Mouse (Mus musculus) spleen, adult 2 months (tissue): ENCODE data around the gene Vmn1r191.

Experiments
- CTCF ChIP-seq: fragments of 200-500 bp; IDR thresholded peaks from 2 replicates; pipeline ENCODE4 v1.5.1; 2011; ENCODE audit warnings: mild to moderate bottlenecking, inconsistent platforms; ENCODE audit not compliant: insufficient read depth, insufficient read length, insufficient replicate concordance; ENCODE audit errors: extremely low read depth
- POLR2A ChIP-seq: fragments of 200-500 bp; IDR thresholded peaks from 2 replicates; pipeline ENCODE4 v1.6.1; 2011; ENCODE audit warnings: low read depth, low read length, inconsistent platforms

GRCm38 (mm10) chr13:22168416-22168815 lies 15.4 kb downstream of the Vmn1r191 start:
- TF ChIP-seq CTCF (no peak), POLR2A (no peak)
